Mouse (Mus musculus) MEL (cell line): ENCODE measurements around the gene Nol12.

Experiments
- CTCF ChIP-seq, 3 experiments: IDR thresholded peaks in 2 of 3; conservative IDR thresholded peaks in 1 of 3; 2 replicates each; pipeline ENCODE4 v1.5.1; 2011 to 2012; ENCODE audit warnings: low read length in 3 of 3, low read depth in 2 of 3, mild to moderate bottlenecking in 2 of 3, improper control_type of control experiment in 1 of 3, inconsistent platforms in 1 of 3, mixed read lengths in 1 of 3, moderate library complexity in 1 of 3; ENCODE audit not compliant: control insufficient read depth in 1 of 3, insufficient read depth in 1 of 3, poor library complexity in 1 of 3, severe bottlenecking in 1 of 3
- EP300 ChIP-seq, 2 experiments: IDR thresholded peaks; 2 replicates each; pipeline ENCODE4 v1.6.1; 2011; ENCODE audit warnings: improper control_type of control experiment in 2 of 2, low read length in 2 of 2, low read depth in 1 of 2, mild to moderate bottlenecking in 1 of 2
- ETS1 ChIP-seq: IDR thresholded peaks from 2 replicates; pipeline ENCODE4 v1.6.1; 2012; ENCODE audit warnings: low read depth, mild to moderate bottlenecking, inconsistent platforms, low read length, improper control_type of control experiment, moderate library complexity
- MAFK ChIP-seq: IDR thresholded peaks from 2 replicates; pipeline ENCODE4 v1.6.1; 2011; ENCODE audit warnings: low read depth, mild to moderate bottlenecking, low read length, improper control_type of control experiment, borderline replicate concordance
- MAX ChIP-seq: IDR thresholded peaks from 2 replicates; pipeline ENCODE4 v1.6.1; 2011; ENCODE audit warnings: low read length, improper control_type of control experiment
- NELFE ChIP-seq: IDR thresholded peaks from 2 replicates; pipeline ENCODE4 v1.6.1; 2011; ENCODE audit warnings: low read depth, low read length, improper control_type of control experiment
- POLR2A ChIP-seq, 2 experiments: IDR thresholded peaks; 2 replicates each; pipeline ENCODE4 v1.6.1; 2011 to 2012; ENCODE audit warnings: low read length in 2 of 2, mild to moderate bottlenecking in 2 of 2, control low read depth in 1 of 2, improper control_type of control experiment in 1 of 2, low read depth in 1 of 2, moderate library complexity in 1 of 2; ENCODE audit not compliant: control insufficient read depth in 1 of 2, insufficient read depth in 1 of 2, poor library complexity in 1 of 2
- RCOR1 ChIP-seq: IDR thresholded peaks from 2 replicates; pipeline ENCODE4 v1.6.1; 2012; ENCODE audit warnings: low read depth, mild to moderate bottlenecking, inconsistent platforms, low read length, improper control_type of control experiment
- TCF12 ChIP-seq: IDR thresholded peaks from 2 replicates; pipeline ENCODE4 v1.6.1; 2014; ENCODE audit warnings: low read depth, mild to moderate bottlenecking, inconsistent platforms, low read length, improper control_type of control experiment, moderate library complexity
- UBTF ChIP-seq: IDR thresholded peaks from 2 replicates; pipeline ENCODE4 v1.6.1; 2012; ENCODE audit warnings: low read depth, mild to moderate bottlenecking, inconsistent platforms, low read length, improper control_type of control experiment, moderate library complexity, borderline replicate concordance; ENCODE audit not compliant: insufficient read depth
- USF2 ChIP-seq, 2 experiments: IDR thresholded peaks; 2 replicates each; pipeline ENCODE4 v1.6.1; 2011 to 2012; ENCODE audit warnings: improper control_type of control experiment in 2 of 2, low read length in 2 of 2, borderline replicate concordance in 1 of 2, inconsistent platforms in 1 of 2, low read depth in 1 of 2, mild to moderate bottlenecking in 1 of 2; ENCODE audit not compliant: insufficient read depth in 1 of 2

GRCm38 (mm10) chr15:78986536-78987220 lies 51.9 kb downstream of the Nol12 start:
- TF ChIP-seq USF2 (IDR thresholded peaks at IDR 0.05; ENCODE audit: borderline replicate concordance in 1 of 2, insufficient read depth in 1 of 2, low read depth in 1 of 2, low read length in 2 of 2): no peak
- TF ChIP-seq ETS1: no peak
- TF ChIP-seq MAFK: no peak
- TF ChIP-seq CTCF (IDR thresholded peaks at IDR 0.05 in 2 of 3, conservative IDR thresholded peaks at IDR 0.05 in 1 of 3; ENCODE audit: control insufficient read depth in 1 of 3, insufficient read depth in 1 of 3, low read depth in 2 of 3, low read length in 3 of 3, poor library complexity in 1 of 3, severe bottlenecking in 1 of 3): no peak
- no peak for TF ChIP-seq EP300 (IDR thresholded peaks at IDR 0.05; ENCODE audit: low read depth in 1 of 2, low read length in 2 of 2)
- no peak for TF ChIP-seq UBTF
- TF ChIP-seq MAX: no peak
- no peak for TF ChIP-seq RCOR1
- no peak for TF ChIP-seq TCF12
- no peak for TF ChIP-seq POLR2A (IDR thresholded peaks at IDR 0.05; ENCODE audit: control insufficient read depth in 1 of 2, insufficient read depth in 1 of 2, low read depth in 1 of 2, low read length in 2 of 2, poor library complexity in 1 of 2)
- no peak for TF ChIP-seq NELFE
